ENCODE assay signal across 8 mouse cellular contexts in the genomic region with DNA sequence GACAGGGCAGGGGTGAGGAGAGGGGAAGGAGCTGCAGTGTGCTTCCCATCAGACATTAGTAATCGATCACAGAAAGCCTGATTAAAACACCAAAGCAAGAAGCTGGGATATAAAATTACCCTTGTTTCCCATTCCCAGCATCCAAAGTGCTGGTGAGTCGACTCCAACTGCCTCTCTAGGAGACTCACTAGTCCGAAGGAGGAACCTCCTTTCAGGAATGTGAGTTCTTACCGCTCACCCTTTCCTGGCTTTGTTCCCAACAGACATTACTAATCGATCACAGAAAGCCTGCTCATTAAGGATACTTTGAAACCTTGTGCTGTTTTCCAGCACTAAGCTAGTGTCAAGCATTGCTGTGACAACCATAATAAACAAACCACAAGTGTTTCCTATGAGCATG.
DNase-seq lines count a peak whose midpoint lies in the region; ATAC-seq and TF ChIP-seq lines count a peak whose summit lies in the region.

No protein-coding gene starts in this region.

- DNase-seq in liver, adult 2 months (ENCODE audit: extremely low read depth, low read depth, low spot score): peak; percentile 23
- no peak for DNase-seq in liver, embryonic 11.5 days (ENCODE audit: low spot score)
- peak; percentile 80 for DNase-seq in ES-CJ7 (ENCODE audit: low read depth, low spot score)
- peak; percentile 61 for DNase-seq in brain, embryonic 14.5 days (ENCODE audit: low read depth)
- peak; percentile 17 for DNase-seq in induced T-regulatory cell, adult 2 months (ENCODE audit: low read depth)
- no peak for DNase-seq in layer of hippocampus, postnatal 14 days (ENCODE audit: low spot score in 2 of 2)
- no peak for DNase-seq in left cerebral cortex, adult 18-20 months (ENCODE audit: low spot score in 2 of 2)
- no peak for DNase-seq in layer of hippocampus, postnatal 36 days

- no peak overlapping the region for H3K9ac ChIP-seq in liver, adult 2 months (ENCODE audit: low read depth, low read length)
- no peak overlapping the region for H3K9ac ChIP-seq in liver, embryonic 11.5 days (ENCODE audit: low read depth, low read length)

- no peaks in the 10 kb centered on the region for H3K36me3 ChIP-seq in liver, adult 2 months (ENCODE audit: control insufficient read depth, insufficient read depth, low read length)
- no peaks in the 10 kb centered on the region for H3K36me3 ChIP-seq in liver, embryonic 11.5 days (ENCODE audit: control insufficient read depth, insufficient read depth, low read length)

- no peaks in the 10 kb centered on the region for H3K27me3 ChIP-seq in liver, adult 2 months (ENCODE audit: control insufficient read depth, insufficient read depth, low read length)
- H3K27me3 ChIP-seq in liver, embryonic 11.5 days (replicated peaks; ENCODE audit: control insufficient read depth, insufficient read depth, low read length): peaks cover 5% of the 10 kb centered on the region; the same call in 1 of the 2 replicates

- 64% methylated on average over 5 of the region's 5 CpGs for WGBS in liver, adult 2 months
- 57% methylated on average over 5 of the region's 5 CpGs for WGBS in liver, embryonic 11.5 days

- no peak for ATAC-seq in liver, embryonic 11.5 days (replicated peaks; ENCODE audit: low FRiP score)

- H3K9me3 ChIP-seq in liver, embryonic 11.5 days (ENCODE audit: control insufficient read depth, low read length): no peaks in the 10 kb centered on the region

- H3K27ac ChIP-seq in liver, adult 2 months (replicated peaks; ENCODE audit: insufficient read depth, low read depth, low read length): no peak overlapping the region
- H3K27ac ChIP-seq in liver, embryonic 11.5 days (ENCODE audit: low read depth, low read length): no peak overlapping the region

- no peak for TF ChIP-seq CTCF in liver, adult 2 months (IDR thresholded peaks at IDR 0.05; ENCODE audit: low read depth, low read length)
- no peak for TF ChIP-seq CTCF in brain, embryonic 14.5 days (IDR thresholded peaks at IDR 0.05; ENCODE audit: borderline replicate concordance, extremely low read depth, insufficient read depth, insufficient read length)

- no peak for TF ChIP-seq POLR2A in liver, adult 2 months (IDR thresholded peaks at IDR 0.05; ENCODE audit: extremely low read depth, insufficient read depth, low read length)
- TF ChIP-seq POLR2A in brain, embryonic 14.5 days (IDR thresholded peaks at IDR 0.05; ENCODE audit: borderline replicate concordance, extremely low read depth, insufficient read depth, insufficient read length, poor library complexity, severe bottlenecking): no peak

- H3K4me3 ChIP-seq in liver, adult 2 months (ENCODE audit: insufficient read depth, low read depth, low read length): no peak overlapping the region
- H3K4me3 ChIP-seq in liver, embryonic 11.5 days (ENCODE audit: low read depth, low read length): no peak overlapping the region

- no peaks in the 10 kb centered on the region for H3K79me2 ChIP-seq in liver, adult 2 months (ENCODE audit: control insufficient read depth, insufficient read depth, low read length)

- no peaks in the 10 kb centered on the region for H3K4me1 ChIP-seq in liver, adult 2 months (ENCODE audit: control insufficient read depth, insufficient read depth, low read length)
- H3K4me1 ChIP-seq in liver, embryonic 11.5 days (replicated peaks; ENCODE audit: control insufficient read depth, insufficient read depth, low read length): no peaks in the 10 kb centered on the region

- no peak overlapping the region for H3K4me2 ChIP-seq in liver, embryonic 11.5 days

Comparison
In these comparisons a context has a peak if more than half of its experiments do, and no peak if none do; other contexts are left out.
1. DNase-seq: peak in liver, adult 2 months (single experiment), ES-CJ7 (single experiment), brain, embryonic 14.5 days (single experiment) and induced T-regulatory cell, adult 2 months (single experiment); none in liver, embryonic 11.5 days (single experiment), layer of hippocampus, postnatal 14 days (0 of 2), left cerebral cortex, adult 18-20 months (0 of 2) and layer of hippocampus, postnatal 36 days (0 of 2).